Comparison of ENCODE assay signal across 22 mouse cellular contexts in the genomic region with DNA sequence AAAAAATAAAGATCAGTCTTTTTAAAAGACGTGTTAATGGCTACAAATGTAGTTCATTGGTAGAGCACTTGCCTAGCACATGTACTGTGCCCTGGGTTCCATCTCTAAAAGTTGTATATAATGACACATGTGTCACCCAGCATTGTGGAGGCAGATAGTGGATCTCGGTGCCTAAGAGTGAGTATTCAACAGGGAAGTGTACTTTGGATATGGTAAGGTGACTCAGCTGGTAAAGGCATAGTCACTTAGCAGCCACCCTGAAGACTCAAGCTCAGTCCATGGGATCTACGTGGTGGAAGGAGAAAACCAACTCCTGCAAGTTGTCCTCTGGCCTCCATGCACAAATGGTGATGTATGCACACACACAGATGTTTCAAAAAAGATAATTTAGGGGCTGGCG. TPM values are rescaled to one million over a fixed set of nuclear protein-coding genes. Genes with fewer than 3 reads are reported as not detected.
"Had no signal": no experiment of that assay in that cellular context is flagged by ENCODE, and none has a peak within 500 bp of the region (broad histone marks: within the 10 kb centered on the region; RNA-seq: fewer than 3 reads in every experiment).

No protein-coding gene starts in this region.

- H3K9ac ChIP-seq: lung, embryonic 15.5 days; midbrain, embryonic 12.5 days; midbrain, embryonic 15.5 days; neural tube, embryonic 12.5 days had no signal

- ATAC-seq: lung, postnatal 0 days; midbrain, embryonic 15.5 days had no signal

- H3K9me3 ChIP-seq: lung, embryonic 15.5 days; midbrain, embryonic 15.5 days; neural tube, embryonic 12.5 days had no signal

- H3K4me1 ChIP-seq: midbrain, embryonic 12.5 days; midbrain, embryonic 15.5 days; neural tube, embryonic 12.5 days had no signal

- H3K27me3 ChIP-seq: lung, embryonic 15.5 days; megakaryocyte, embryonic 14.5 days; midbrain, embryonic 12.5 days; midbrain, embryonic 15.5 days; neural tube, embryonic 12.5 days had no signal

- H3K27ac ChIP-seq: lung, embryonic 15.5 days; macrophage; midbrain, embryonic 12.5 days; midbrain, embryonic 15.5 days; neural tube, embryonic 12.5 days had no signal

- H3K4me2 ChIP-seq: lung, embryonic 15.5 days; midbrain, embryonic 12.5 days; midbrain, embryonic 15.5 days; neural tube, embryonic 12.5 days had no signal

- DNase-seq: lung, adult 2 months; lung, postnatal 14 days; lung, postnatal 36 days; right cerebral cortex, postnatal 14 days; thymus, adult 2 months; thymus, postnatal 25 days; thymus, postnatal 4 days had no signal

- H3K4me3 ChIP-seq: lung, embryonic 15.5 days; megakaryocyte, embryonic 14.5 days; midbrain, embryonic 12.5 days; midbrain, embryonic 15.5 days; neural tube, embryonic 12.5 days had no signal

RNA-seq across cellular contexts. Expression of gene Olfr1373, which starts 20.9 kb away (rescaled TPM):
- total RNA-seq: midbrain, postnatal 0 days; monocyte, adult 5-6 weeks; neutrophil, adult 5-6 weeks had no signal
- polyA plus RNA-seq: liver, embryonic 16.5 days; lung, adult 2 months; lung, embryonic 15.5 days; lung, postnatal 0 days; macrophage; midbrain, embryonic 12.5 days; midbrain, embryonic 15.5 days; midbrain, postnatal 0 days; neural tube, embryonic 12.5 days; neural tube, embryonic 14.5 days; stomach, embryonic 14.5 days; stomach, embryonic 16.5 days; thymus, adult 2 months; urinary bladder, adult 2 months had no signal
